Mouse (Mus musculus) midbrain, embryonic 11.5 days (tissue): ENCODE measurements around the gene Gm12169. TPM values are rescaled to one million over a fixed set of nuclear protein-coding genes. Genes with fewer than 3 reads are reported as not detected.
"Not testable (repeated sequence)": the region's sequence is repeated elsewhere in the genome, so short reads cannot be mapped to it uniquely, and the experiment has no call there.

ENCODE experiments used
- ATAC-seq: fragments of 200-750 bp; cut with Nextera tagmentation; 2 replicates; pipeline ENCODE4 v1.8.0; 2017; ENCODE audit warnings: moderate TSS enrichment, moderate library complexity; ENCODE audit not compliant: low FRiP score
- DNase-seq: peaks from one replicate; pipeline ENCODE4 v3.0.0; 2015; ENCODE audit warnings: low spot score; ENCODE audit errors: missing footprints
- H3K27ac ChIP-seq: fragments of 300-500 bp; sonication (generic); 2 replicates; pipeline ENCODE4 v1.5.1; 2014; ENCODE audit warnings: low read depth, low read length
- H3K27me3 ChIP-seq: fragments of 300-500 bp; sonication (generic); 2 replicates; pipeline ENCODE4 v1.6.1; 2014; ENCODE audit warnings: mild to moderate bottlenecking, low read length, moderate library complexity, mixed read lengths; ENCODE audit not compliant: control insufficient read depth, insufficient read depth
- H3K36me3 ChIP-seq: fragments of 300-500 bp; sonication (generic); 2 replicates; pipeline ENCODE4 v1.6.1; 2014; ENCODE audit warnings: mild to moderate bottlenecking, low read length, moderate library complexity, mixed read lengths; ENCODE audit not compliant: control insufficient read depth, insufficient read depth
- H3K4me1 ChIP-seq: fragments of 300-500 bp; sonication (generic); 2 replicates; pipeline ENCODE4 v1.6.1; 2014; ENCODE audit warnings: low read length; ENCODE audit not compliant: control insufficient read depth, insufficient read depth
- H3K4me2 ChIP-seq: fragments of 300-500 bp; sonication (generic); 2 replicates; pipeline ENCODE4 v1.6.1; 2014; ENCODE audit warnings: mild to moderate bottlenecking, moderate library complexity
- H3K4me3 ChIP-seq: fragments of 300-500 bp; sonication (generic); 2 replicates; pipeline ENCODE4 v1.5.1; 2014; ENCODE audit warnings: low read depth, low read length
- H3K9ac ChIP-seq: fragments of 300-500 bp; sonication (generic); 2 replicates; pipeline ENCODE4 v1.6.1; 2014; ENCODE audit warnings: low read length
- H3K9me3 ChIP-seq: fragments of 300-500 bp; sonication (generic); 2 replicates; pipeline ENCODE4 v1.6.1; 2016; ENCODE audit warnings: low read length; ENCODE audit not compliant: control insufficient read depth
- WGBS: fragments of 180-500 bp; shearing (Covaris S2); extraction: QIAGEN DNeasy Blood & Tissue Kit; methylation state at CpG from one replicate; pipeline ENCODE4 v1.1.7; 2014; 5-methylcytosine and 5-hydroxymethylcytosine counted together
- polyA plus RNA-seq: library from polyadenylated mRNA; unstranded; fragments of >200 nt; fragmentation: Nextera tagmentation; extraction: Ambion mirVana; gene quantifications from 2 replicates; pipeline ENCODE4 v1.2.1, GENCODE M21; 2014

Gene Gm12169
- polyA plus RNA-seq, result not detected in 2 replicates

GRCm38 (mm10) chr11:46523912-46524311, at the start of gene Gm12169:
TSS of gene Gm12169 (plus strand) at chr11:46524212.
- no peak for DNase-seq
- H3K4me3 ChIP-seq, result no peak within 1 kb of the TSS
- no peak within 1 kb of the TSS for H3K9ac ChIP-seq
- H3K9me3 ChIP-seq, result no peaks in the 10 kb centered on the region
- no peak within 1 kb of the TSS for H3K4me2 ChIP-seq
- 81% methylated on average over 2 of the region's 2 CpGs for WGBS
- no peaks in the 10 kb centered on the region for H3K36me3 ChIP-seq
- ATAC-seq, result no peak
- H3K27me3 ChIP-seq, result no peaks in the 10 kb centered on the region
- no peak within 1 kb of the TSS for H3K27ac ChIP-seq
- no peaks in the 10 kb centered on the region for H3K4me1 ChIP-seq

- H3K4me2 ChIP-seq, result no peak overlapping the region
- WGBS, result 96% methylated on average over 4 of the region's 4 CpGs
- ATAC-seq (no peak), DNase-seq (no peak)
- no peaks in the 10 kb centered on the region for H3K9me3 ChIP-seq
- H3K27ac ChIP-seq, result no peak overlapping the region
- H3K4me1 ChIP-seq, result no peaks in the 10 kb centered on the region
- no peak overlapping the region for H3K9ac ChIP-seq
- H3K4me3 ChIP-seq, result no peak overlapping the region
- no peaks in the 10 kb centered on the region for H3K27me3 ChIP-seq
- no peaks in the 10 kb centered on the region for H3K36me3 ChIP-seq
Observed at GRCm38 (mm10) chr11:46474220-46474619, 49.8 kb upstream of the Gm12169 start.

GRCm38 (mm10) chr11:46479311-46479710, 44.7 kb upstream of the Gm12169 start:
- 90% methylated on average over 9 of the region's 9 CpGs for WGBS
- H3K36me3 ChIP-seq, result no peaks in the 10 kb centered on the region

GRCm38 (mm10) chr11:46480517-46480916, 43.5 kb upstream of the Gm12169 start:
- H3K4me1 ChIP-seq, result no peaks in the 10 kb centered on the region

More at GRCm38 (mm10) chr11:46479311-46479710, 44.7 kb upstream of the Gm12169 start:
- no peaks in the 10 kb centered on the region for H3K27me3 ChIP-seq
- H3K4me1 ChIP-seq, result no peaks in the 10 kb centered on the region
- ATAC-seq, result no peak
- DNase-seq, result no peak
- no peaks in the 10 kb centered on the region for H3K9me3 ChIP-seq
- no peak overlapping the region for H3K27ac ChIP-seq
- no peak overlapping the region for H3K4me3 ChIP-seq
- H3K9ac ChIP-seq, result no peak overlapping the region
- H3K4me2 ChIP-seq, result no peak overlapping the region

GRCm38 (mm10) chr11:46488231-46488630, 35.8 kb upstream of the Gm12169 start:
- Histone ChIP-seq H3K4me1 (no peaks in the 10 kb centered on the region), H3K36me3 (no peaks in the 10 kb centered on the region), H3K9me3 (no peaks in the 10 kb centered on the region), H3K9ac (no peak overlapping the region), H3K27me3 (no peaks in the 10 kb centered on the region), H3K4me3 (no peak overlapping the region), H3K27ac (no peak overlapping the region), H3K4me2 (no peak overlapping the region)
- 24% methylated on average over 1 of the region's 1 CpGs for WGBS
- no peak for ATAC-seq
- no peak for DNase-seq

More at GRCm38 (mm10) chr11:46480517-46480916, 43.5 kb upstream of the Gm12169 start:
- Histone ChIP-seq H3K27ac (no peak overlapping the region), H3K36me3 (no peaks in the 10 kb centered on the region), H3K4me2 (no peak overlapping the region), H3K4me3 (no peak overlapping the region), H3K9ac (no peak overlapping the region), H3K9me3 (no peaks in the 10 kb centered on the region), H3K27me3 (no peaks in the 10 kb centered on the region)
- DNase-seq (no peak), ATAC-seq (no peak)
- 84% methylated on average over 7 of the region's 7 CpGs for WGBS

GRCm38 (mm10) chr11:46488650-46489049, 35.4 kb upstream of the Gm12169 start:
- no peaks in the 10 kb centered on the region for H3K9me3 ChIP-seq
- no peaks in the 10 kb centered on the region for H3K36me3 ChIP-seq
- H3K9ac ChIP-seq, result no peak overlapping the region
- no peak overlapping the region for H3K27ac ChIP-seq
- DNase-seq (no peak), ATAC-seq (no peak)
- H3K4me3 ChIP-seq, result no peak overlapping the region
- 82% methylated on average over 2 of the region's 2 CpGs for WGBS
- no peaks in the 10 kb centered on the region for H3K27me3 ChIP-seq
- no peak overlapping the region for H3K4me2 ChIP-seq
- H3K4me1 ChIP-seq, result no peaks in the 10 kb centered on the region

GRCm38 (mm10) chr11:46507146-46507545, 16.9 kb upstream of the Gm12169 start:
- no peak for ATAC-seq
- H3K9me3 ChIP-seq, result no peaks in the 10 kb centered on the region
- H3K27ac ChIP-seq, result no peak overlapping the region
- H3K4me2 ChIP-seq, result no peak overlapping the region
- no peaks in the 10 kb centered on the region for H3K27me3 ChIP-seq
- no peaks in the 10 kb centered on the region for H3K4me1 ChIP-seq
- no peak overlapping the region for H3K9ac ChIP-seq
- DNase-seq, result no peak
- H3K36me3 ChIP-seq, result no peaks in the 10 kb centered on the region
- H3K4me3 ChIP-seq, result no peak overlapping the region
- WGBS, result 77% methylated on average over 3 of the region's 3 CpGs

GRCm38 (mm10) chr11:46509900-46510299, 14.1 kb upstream of the Gm12169 start:
- Histone ChIP-seq H3K27ac (no peak overlapping the region), H3K36me3 (no peaks in the 10 kb centered on the region), H3K27me3 (no peaks in the 10 kb centered on the region), H3K9ac (no peak overlapping the region), H3K4me1 (no peaks in the 10 kb centered on the region), H3K4me2 (no peak overlapping the region), H3K9me3 (no peaks in the 10 kb centered on the region), H3K4me3 (no peak overlapping the region)
- ATAC-seq, result no peak
- DNase-seq, result no peak
- 92% methylated on average over 5 of the region's 5 CpGs for WGBS

- not testable (repeated sequence) for H3K9me3 ChIP-seq, DNase-seq, H3K4me1 ChIP-seq, H3K27me3 ChIP-seq, H3K36me3 ChIP-seq, ATAC-seq, H3K4me3 ChIP-seq, H3K4me2 ChIP-seq, H3K9ac ChIP-seq, H3K27ac ChIP-seq
- WGBS, result 87% methylated on average over 5 of the region's 5 CpGs
Observed at GRCm38 (mm10) chr11:46521341-46521740, 2.7 kb upstream of the Gm12169 start.

- no peak for DNase-seq
- no peak overlapping the region for H3K27ac ChIP-seq
- no peak overlapping the region for H3K4me2 ChIP-seq
- H3K4me3 ChIP-seq, result no peak overlapping the region
- H3K36me3 ChIP-seq, result no peaks in the 10 kb centered on the region
- H3K27me3 ChIP-seq, result no peaks in the 10 kb centered on the region
- H3K4me1 ChIP-seq, result no peaks in the 10 kb centered on the region
- ATAC-seq, result no peak
- WGBS, result 82% methylated on average over 3 of the region's 3 CpGs
- no peaks in the 10 kb centered on the region for H3K9me3 ChIP-seq
- no peak overlapping the region for H3K9ac ChIP-seq
Observed at GRCm38 (mm10) chr11:46522719-46523118, 1.3 kb upstream of the Gm12169 start.
